Mouse (Mus musculus) lung, embryonic 16.5 days (tissue): Measurements from ENCODE around the gene Foxp1. TPM values are rescaled to one million over a fixed set of nuclear protein-coding genes. Genes with fewer than 3 reads are reported as not detected.

Experiments used
- ATAC-seq: fragments of 200-750 bp; cut with Nextera tagmentation; 2 replicates; pipeline ENCODE4 v1.8.0; 2017; ENCODE audit warnings: low read depth, mild to moderate bottlenecking, moderate library complexity
- H3K27ac ChIP-seq: fragments of 300-500 bp; sonication (generic); 2 replicates; pipeline ENCODE4 v1.5.1; 2014; ENCODE audit warnings: mild to moderate bottlenecking, control low read depth, low read length
- H3K27me3 ChIP-seq: fragments of 300-500 bp; sonication (generic); 2 replicates; pipeline ENCODE4 v1.6.1; 2014; ENCODE audit warnings: low read depth, low read length, mixed read lengths; ENCODE audit not compliant: control insufficient read depth, insufficient read depth
- H3K36me3 ChIP-seq: fragments of 300-500 bp; sonication (generic); 2 replicates; pipeline ENCODE4 v1.6.1; 2014; ENCODE audit warnings: low read length; ENCODE audit not compliant: control insufficient read depth, insufficient read depth
- H3K4me1 ChIP-seq: fragments of 300-500 bp; sonication (generic); replicated peaks from 2 replicates; pipeline ENCODE4 v1.6.1; 2014; ENCODE audit warnings: low read length, mixed read lengths; ENCODE audit not compliant: control insufficient read depth, insufficient read depth
- H3K4me2 ChIP-seq: fragments of 300-500 bp; sonication (generic); 2 replicates; pipeline ENCODE4 v1.6.1; 2014; ENCODE audit warnings: low read depth, low read length, control low read depth
- H3K4me3 ChIP-seq: fragments of 300-500 bp; sonication (generic); 2 replicates; pipeline ENCODE4 v1.5.1; 2014; ENCODE audit warnings: mild to moderate bottlenecking, low read length, control low read depth
- H3K9ac ChIP-seq: fragments of 300-500 bp; sonication (generic); 2 replicates; pipeline ENCODE4 v1.6.1; 2014; ENCODE audit warnings: low read length, control low read depth
- H3K9me3 ChIP-seq: fragments of 300-500 bp; sonication (generic); 2 replicates; pipeline ENCODE4 v1.6.1; 2016; ENCODE audit warnings: low read length; ENCODE audit not compliant: control insufficient read depth
- WGBS: fragments of 180-500 bp; shearing (Covaris S2); extraction: QIAGEN DNeasy Blood & Tissue Kit; methylation state at CpG from one replicate; pipeline ENCODE4 v1.1.7; 2014; 5-methylcytosine and 5-hydroxymethylcytosine counted together
- polyA plus RNA-seq: library from polyadenylated mRNA; unstranded; fragments of >200 nt; fragmentation: Nextera tagmentation; extraction: Ambion mirVana; gene quantifications from 2 replicates; pipeline ENCODE4 v1.2.1, GENCODE M21; 2015

The Foxp1 gene
- polyA plus RNA-seq, 1 experiment from 2014 or later = 116 TPM

GRCm38 (mm10) chr6:99540653-99541052, 18.1 kb upstream of the Foxp1 start:
- WGBS = 26% methylated on average over 6 of the region's 6 CpGs
- H3K9me3 ChIP-seq = no peaks in the 10 kb centered on the region
- peak; percentile 39; the same call in 1 of the 2 replicates for ATAC-seq
- H3K4me1 ChIP-seq = peaks cover 19% of the 10 kb centered on the region
- H3K9ac ChIP-seq = no peak overlapping the region
- no peak overlapping the region for H3K4me3 ChIP-seq
- H3K27me3 ChIP-seq = no peaks in the 10 kb centered on the region
- H3K36me3 ChIP-seq = no peaks in the 10 kb centered on the region
- H3K4me2 ChIP-seq = no peak overlapping the region
- peak overlapping the region; percentile 63 for H3K27ac ChIP-seq

- no peak overlapping the region for H3K4me3 ChIP-seq
- peak; percentile 66 for ATAC-seq
- peaks cover 19% of the 10 kb centered on the region for H3K4me1 ChIP-seq
- no peaks in the 10 kb centered on the region for H3K27me3 ChIP-seq
- H3K9ac ChIP-seq = no peak overlapping the region
- 38% methylated on average over 5 of the region's 5 CpGs for WGBS
- H3K9me3 ChIP-seq = no peaks in the 10 kb centered on the region
- H3K27ac ChIP-seq = peak overlapping the region; percentile 63
- no peak overlapping the region for H3K4me2 ChIP-seq
- no peaks in the 10 kb centered on the region for H3K36me3 ChIP-seq
These were observed 17.6 kb upstream of the Foxp1 start for GRCm38 (mm10) chr6:99540146-99540545.

DNA sequence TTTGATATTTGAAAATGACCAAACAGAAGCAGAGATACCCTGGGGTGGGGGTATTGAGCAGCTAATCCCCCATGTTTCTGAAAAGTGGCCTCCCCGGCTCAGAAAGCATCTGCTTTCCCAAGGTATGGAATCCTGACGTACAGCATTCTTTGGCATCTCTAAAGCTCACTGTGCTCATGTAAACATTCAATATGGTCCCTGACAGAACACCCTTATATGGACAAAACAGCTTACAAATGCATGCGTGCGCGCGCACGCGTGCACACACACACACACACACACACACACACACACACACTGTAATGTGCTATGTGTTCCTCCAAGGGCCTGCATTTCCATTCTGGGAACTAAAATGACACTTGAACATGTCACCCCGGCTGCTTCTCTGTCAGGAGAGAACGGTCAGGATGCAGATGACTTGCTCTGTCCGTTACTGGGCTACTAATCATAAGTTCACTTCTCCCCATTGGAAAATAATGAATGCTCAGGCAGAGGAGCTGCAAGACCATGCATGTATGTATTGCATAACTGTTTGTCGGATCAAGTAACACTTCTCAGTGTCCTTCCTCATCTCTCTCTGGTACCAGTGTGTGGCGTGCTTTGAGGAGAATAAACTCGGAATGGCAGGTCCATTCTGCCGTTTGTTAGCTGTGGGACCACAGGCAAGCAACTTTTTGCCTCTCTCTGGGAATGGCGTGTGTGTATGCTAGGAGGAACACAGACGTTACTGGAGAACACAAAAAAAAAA, 15.8 kb upstream of the Foxp1 start:
- ATAC-seq = peak; percentile 53
- Histone ChIP-seq H3K36me3 (no peaks in the 10 kb centered on the region), H3K4me3 (no peak overlapping the region), H3K4me2 (no peak overlapping the region), H3K9me3 (no peaks in the 10 kb centered on the region), H3K9ac (no peak overlapping the region), H3K27ac (peak overlapping the region; percentile 48; the same call in 1 of the 2 replicates), H3K27me3 (no peaks in the 10 kb centered on the region), H3K4me1 (peaks cover 19% of the 10 kb centered on the region)
- WGBS = 38% methylated on average over 17 of the region's 17 CpGs

- ATAC-seq = no peak
- Histone ChIP-seq H3K27me3 (no peaks in the 10 kb centered on the region), H3K9ac (no peak overlapping the region), H3K27ac (no peak overlapping the region), H3K4me3 (no peak overlapping the region), H3K4me1 (peaks cover 14% of the 10 kb centered on the region), H3K4me2 (no peak overlapping the region), H3K9me3 (no peaks in the 10 kb centered on the region), H3K36me3 (no peaks in the 10 kb centered on the region)
- 59% methylated on average over 5 of the region's 5 CpGs for WGBS
These were observed 11.8 kb upstream of the Foxp1 start for GRCm38 (mm10) chr6:99534211-99534745.

- Histone ChIP-seq H3K27me3 (no peaks in the 10 kb centered on the region), H3K4me1 (no peaks in the 10 kb centered on the region), H3K4me2 (no peak overlapping the region), H3K9ac (no peak overlapping the region), H3K4me3 (no peak overlapping the region), H3K9me3 (peaks cover 3% of the 10 kb centered on the region), H3K36me3 (peaks cover under 1% of the 10 kb centered on the region; the same call in 1 of the 2 replicates), H3K27ac (no peak overlapping the region)
- no peak for ATAC-seq
- 71% methylated on average over 4 of the region's 4 CpGs for WGBS
These were observed 9.9 kb upstream of the Foxp1 start for GRCm38 (mm10) chr6:99532458-99532857.

DNA sequence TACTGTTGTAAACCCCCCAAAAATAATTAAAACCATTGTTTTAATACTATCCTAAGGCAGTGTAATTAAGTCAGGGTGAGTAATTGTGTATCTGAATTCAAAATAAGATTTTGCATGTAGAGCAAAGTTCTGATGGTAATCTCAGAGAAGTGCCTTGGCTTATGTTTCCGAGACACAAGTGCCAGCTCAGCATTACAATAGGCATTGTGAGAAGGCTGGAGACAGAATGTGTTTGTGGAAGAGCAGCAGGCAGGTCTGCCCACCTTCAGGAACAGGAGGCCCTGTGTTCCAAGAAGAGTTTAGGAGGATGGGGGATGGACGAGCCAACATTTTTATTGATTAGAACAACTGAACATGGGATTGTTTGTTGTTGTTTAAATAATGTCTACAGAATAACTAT, 6.5 kb upstream of the Foxp1 start:
- Histone ChIP-seq H3K9me3 (peaks cover 7% of the 10 kb centered on the region), H3K4me2 (no peak overlapping the region), H3K36me3 (peaks cover 6% of the 10 kb centered on the region; the same call in 1 of the 2 replicates), H3K27me3 (no peaks in the 10 kb centered on the region), H3K9ac (no peak overlapping the region), H3K4me3 (no peak overlapping the region), H3K4me1 (peaks cover 4% of the 10 kb centered on the region; the same call in 1 of the 2 replicates), H3K27ac (no peak overlapping the region)
- 50% methylated on average over 2 of the region's 2 CpGs for WGBS
- ATAC-seq = no peak

DNA sequence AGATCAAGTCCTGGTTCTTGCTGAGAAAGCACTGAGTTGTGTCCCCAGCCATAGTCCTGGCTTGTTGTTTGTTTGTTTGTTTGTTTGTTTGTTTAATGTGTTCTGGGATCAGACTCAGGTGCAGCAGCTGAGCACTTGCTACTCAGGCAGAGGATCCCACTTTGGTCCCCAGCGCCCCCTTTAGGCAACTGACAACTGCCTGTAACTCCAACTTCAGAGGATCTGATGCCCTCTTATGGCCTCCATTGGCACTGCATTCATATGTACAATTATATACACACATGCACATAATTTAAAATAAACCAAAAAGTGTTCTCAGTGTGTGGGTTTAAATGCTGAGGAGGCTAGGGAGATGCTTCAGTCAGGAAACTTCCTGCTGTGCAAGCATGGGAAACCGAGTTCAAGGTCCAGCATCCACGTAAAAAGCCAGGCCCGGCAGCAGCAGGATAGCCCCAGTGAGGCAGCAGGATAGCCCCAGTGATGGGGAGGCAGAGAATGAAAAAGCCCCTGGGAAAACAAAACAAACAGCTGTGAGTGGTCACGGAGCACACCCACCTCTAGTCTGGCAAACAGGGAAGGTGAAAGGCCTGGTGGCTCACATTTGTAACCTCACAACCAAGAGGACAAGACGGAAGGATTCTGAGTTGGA, 5.1 kb upstream of the Foxp1 start:
- Histone ChIP-seq H3K9me3 (peaks cover 7% of the 10 kb centered on the region), H3K27me3 (no peaks in the 10 kb centered on the region), H3K27ac (no peak overlapping the region), H3K4me2 (no peak overlapping the region), H3K36me3 (peaks cover 6% of the 10 kb centered on the region; the same call in 1 of the 2 replicates), H3K4me3 (no peak overlapping the region), H3K4me1 (peaks cover 5% of the 10 kb centered on the region; the same call in 1 of the 2 replicates), H3K9ac (no peak overlapping the region)
- WGBS = 90% methylated on average over 6 of the region's 6 CpGs
- ATAC-seq = no peak

GRCm38 (mm10) chr6:99525351-99525750, 2.8 kb upstream of the Foxp1 start:
- Histone ChIP-seq H3K9ac (no peak overlapping the region), H3K4me3 (no peak overlapping the region), H3K4me1 (peaks cover 5% of the 10 kb centered on the region; the same call in 1 of the 2 replicates), H3K27me3 (no peaks in the 10 kb centered on the region), H3K36me3 (peaks cover 6% of the 10 kb centered on the region; the same call in 1 of the 2 replicates), H3K9me3 (peaks cover 7% of the 10 kb centered on the region), H3K27ac (no peak overlapping the region), H3K4me2 (no peak overlapping the region)
- 37% methylated on average over 8 of the region's 8 CpGs for WGBS
- no peak for ATAC-seq

GRCm38 (mm10) chr6:99523679-99524370, 1.3 kb upstream of the Foxp1 start:
- WGBS = 20% methylated on average over 10 of the region's 10 CpGs
- Histone ChIP-seq H3K4me2 (peak overlapping the region; percentile 86), H3K9ac (peak overlapping the region; percentile 77), H3K27ac (peak overlapping the region; percentile 99), H3K9me3 (peaks cover 7% of the 10 kb centered on the region), H3K4me1 (peaks cover 8% of the 10 kb centered on the region; the same call in 1 of the 2 replicates), H3K36me3 (peaks cover 6% of the 10 kb centered on the region; the same call in 1 of the 2 replicates), H3K4me3 (peak overlapping the region; percentile 87), H3K27me3 (no peaks in the 10 kb centered on the region)
- ATAC-seq = no peak
